Mouse (Mus musculus): Measurements from ENCODE around the gene Itgb2.

GRCm38 (mm10) chr10:77605908-77606826 lies 76.1 kb downstream of the Itgb2 start, which contains the start of the genes Sumo3 and Gm49325:
- TF ChIP-seq POLR2A (IDR thresholded peaks at IDR 0.05; ENCODE audit: low read depth, low read length) (peak; percentile 98), CTCF (IDR thresholded peaks at IDR 0.05; ENCODE audit: extremely low read depth, insufficient read depth, insufficient read length, insufficient replicate concordance) (no peak)

Data from spleen, adult 2 months (tissue).